In genomic region chr13:21753051-21753523, GRCm38 (mm10) we compare ENCODE assay signal across 8 mouse cellular contexts. TPM values are rescaled to one million over a fixed set of nuclear protein-coding genes. Genes with fewer than 3 reads are reported as not detected.
A peak's percentile ranks its signal among the peaks of the same experiment; 100 is the strongest.
DNase-seq lines count a peak whose midpoint lies in the region; ATAC-seq lines count a peak whose summit lies in the region.

No protein-coding gene starts in this region.

- H3K4me3 ChIP-seq in heart, embryonic 15.5 days: peak overlapping the region; percentile 55

- no peak for DNase-seq in heart, postnatal 25 days (ENCODE audit: low spot score)
- peak; percentile 70 for DNase-seq in MEL-GATA-1-ER (ENCODE audit: extremely low read depth, low read depth)
- peak; percentile 52 for DNase-seq in forelimb bud, embryonic 11.5 days (ENCODE audit: low read depth, low spot score)
- no peak for DNase-seq in right cerebral cortex, adult 18-20 months
- DNase-seq in thymus, postnatal 10 days (ENCODE audit: low spot score in 2 of 2): no peak
- DNase-seq in gastrocnemius, postnatal 14 days: no peak

- peak overlapping the region; percentile 92 for H3K27ac ChIP-seq in heart, embryonic 15.5 days

- no peaks in the 10 kb centered on the region for H3K9me3 ChIP-seq in heart, embryonic 15.5 days (replicated peaks)

- ATAC-seq in heart, embryonic 15.5 days (replicated peaks; ENCODE audit: insufficient number of reproducible peaks, insufficient read depth, low FRiP score, low read depth): 0 out of 2 replicates have a peak, but pooled peaks have one; percentile 15
- peak; percentile 17 for ATAC-seq in megakaryocyte progenitor cell, adult 5-6 weeks (replicated peaks; ENCODE audit: poor library complexity)

- intact Hi-C loops in heart, postnatal 25 days (cut with DNase I): loop anchor here (10.0 kb wide), 2 partner anchors 1932 to 2002 kb away; partner anchors contain the start of genes Hist1h2ab, Hist1h2ac, Hist1h2bc and Hist1h3b
- intact Hi-C loops in gastrocnemius, postnatal 14 days (cut with DNase I; ENCODE audit: low total_unique reads): no loop called here

- peak overlapping the region; percentile 60 for H3K9ac ChIP-seq in heart, embryonic 15.5 days

- H3K27me3 ChIP-seq in heart, embryonic 15.5 days: no peaks in the 10 kb centered on the region

- H3K4me2 ChIP-seq in heart, embryonic 15.5 days: peak overlapping the region; percentile 74

- H3K36me3 ChIP-seq in heart, embryonic 15.5 days: no peaks in the 10 kb centered on the region

- peaks cover 27% of the 10 kb centered on the region for H3K4me1 ChIP-seq in heart, embryonic 15.5 days (replicated peaks)

- WGBS in heart, embryonic 15.5 days: 2% methylated on average over 10 of the region's 10 CpGs

RNA-seq across cellular contexts. Expression of gene Hist1h2ak, which starts 0.5 kb away (rescaled TPM):
- polyA plus RNA-seq in heart, embryonic 15.5 days (2015; fragmentation: Nextera tagmentation; extraction: Ambion mirVana): 9.5 and 11.0 TPM in 2 replicates
- total RNA-seq in heart, postnatal 25 days (2021): 10 to 100 TPM in 1 of 2 experiments, 1 to 10 TPM in 1; 5.7 to 11.4 TPM
- total RNA-seq in megakaryocyte progenitor cell, adult 5-6 weeks (2015): 79.0 and 135 TPM in 2 replicates
- total RNA-seq in megakaryocyte progenitor cell, adult 5-6 weeks (2017): 1,123 and 1,182 TPM in 2 replicates
- 10 to 100 TPM; 29.4 to 33.4 TPM for total RNA-seq in gastrocnemius, postnatal 14 days (2021)

RNA-seq across cellular contexts. Expression of gene Hist1h2bn, which starts 0.8 kb away (rescaled TPM):
- 2.0 and 3.0 TPM in 2 replicates for polyA plus RNA-seq in heart, embryonic 15.5 days (2015; fragmentation: Nextera tagmentation; extraction: Ambion mirVana)
- 10 to 100 TPM; 10.2 to 16.5 TPM for total RNA-seq in heart, postnatal 25 days (2021)
- total RNA-seq in megakaryocyte progenitor cell, adult 5-6 weeks (2015): 350 and 353 TPM in 2 replicates
- total RNA-seq in megakaryocyte progenitor cell, adult 5-6 weeks (2017): 1,312 and 1,339 TPM in 2 replicates
- 10 to 100 TPM; 39.6 to 49.3 TPM for total RNA-seq in gastrocnemius, postnatal 14 days (2021)

RNA-seq across cellular contexts. Expression of gene Hist1h4k, which starts 2.8 kb away (rescaled TPM):
- polyA plus RNA-seq in heart, embryonic 15.5 days (2015; fragmentation: Nextera tagmentation; extraction: Ambion mirVana): 1.3 and 3.0 TPM in 2 replicates
- 10 to 100 TPM; 46.4 to 87.7 TPM for total RNA-seq in heart, postnatal 25 days (2021)
- total RNA-seq in megakaryocyte progenitor cell, adult 5-6 weeks (2015): 58.4 and 76.4 TPM in 2 replicates
- total RNA-seq in megakaryocyte progenitor cell, adult 5-6 weeks (2017): 2,633 and 2,646 TPM in 2 replicates
- 100 to 1,000 TPM; 174 TPM for total RNA-seq in gastrocnemius, postnatal 14 days (2021)

RNA-seq across cellular contexts. Expression of gene Hist1h4j, which starts 18.2 kb away (rescaled TPM):
- 0.66 and 0.67 TPM in 2 replicates for polyA plus RNA-seq in heart, embryonic 15.5 days (2015; fragmentation: Nextera tagmentation; extraction: Ambion mirVana)
- 1 to 10 TPM; 4.2 to 6.9 TPM for total RNA-seq in heart, postnatal 25 days (2021)
- total RNA-seq in megakaryocyte progenitor cell, adult 5-6 weeks (2015): 3.0 and 6.7 TPM in 2 replicates
- total RNA-seq in megakaryocyte progenitor cell, adult 5-6 weeks (2017): 303 and 332 TPM in 2 replicates
- 10 to 100 TPM; 15.5 to 16.2 TPM for total RNA-seq in gastrocnemius, postnatal 14 days (2021)

RNA-seq across cellular contexts. Expression of gene Hist1h1b, which starts 27.3 kb away (rescaled TPM):
- polyA plus RNA-seq in heart, embryonic 15.5 days (2015; fragmentation: Nextera tagmentation; extraction: Ambion mirVana): 8.6 and 10.7 TPM in 2 replicates
- 1 to 10 TPM; 8.0 to 9.9 TPM for total RNA-seq in heart, postnatal 25 days (2021)
- total RNA-seq in megakaryocyte progenitor cell, adult 5-6 weeks (2015): 614 and 670 TPM in 2 replicates
- total RNA-seq in megakaryocyte progenitor cell, adult 5-6 weeks (2017): 1,549 and 1,625 TPM in 2 replicates
- 10 to 100 TPM; 49.0 to 49.9 TPM for total RNA-seq in gastrocnemius, postnatal 14 days (2021)

Comparison
In these comparisons a context has a peak if more than half of its experiments do, and no peak if none do; other contexts are left out.
1. DNase-seq: peak in MEL-GATA-1-ER (single experiment) and forelimb bud, embryonic 11.5 days (single experiment); none in heart, postnatal 25 days (single experiment), right cerebral cortex, adult 18-20 months (single experiment), thymus, postnatal 10 days (0 of 2) and gastrocnemius, postnatal 14 days (single experiment).
2. RNA of gene Hist1h2bn, which starts 0.8 kb away (total RNA-seq): 350 to 1,339 TPM in megakaryocyte progenitor cell, adult 5-6 weeks; 39.6 to 49.3 TPM in gastrocnemius, postnatal 14 days and 10.2 to 16.5 TPM in heart, postnatal 25 days; every median in the first group is over 4 times any median in the second.